Mouse (Mus musculus) lung, embryonic 14.5 days (tissue): Measurements from ENCODE around the gene Lrrc47. TPM values are rescaled to one million over a fixed set of nuclear protein-coding genes. Genes with fewer than 3 reads are reported as not detected.
A peak's percentile ranks its signal among the peaks of the same experiment; 100 is the strongest.

Experiments
- ATAC-seq: fragments of 200-750 bp; cut with Nextera tagmentation; 2 replicates; pipeline ENCODE4 v1.8.0; 2017; ENCODE audit warnings: mild to moderate bottlenecking, moderate TSS enrichment, moderate library complexity; ENCODE audit not compliant: insufficient read depth
- DNase-seq: peaks from one replicate; pipeline ENCODE4 v3.0.0-alpha.2; 2015
- H3K27ac ChIP-seq: fragments of 300-500 bp; sonication (generic); 2 replicates; pipeline ENCODE4 v1.5.1; 2014; ENCODE audit warnings: low read depth, mild to moderate bottlenecking, moderate library complexity
- H3K27me3 ChIP-seq: fragments of 300-500 bp; sonication (generic); 2 replicates; pipeline ENCODE4 v1.6.1; 2014; ENCODE audit warnings: low read length, control low read depth; ENCODE audit not compliant: insufficient read depth
- H3K36me3 ChIP-seq: fragments of 300-500 bp; sonication (generic); 2 replicates; pipeline ENCODE4 v1.6.1; 2014; ENCODE audit warnings: control low read depth; ENCODE audit not compliant: insufficient read depth
- H3K4me1 ChIP-seq: fragments of 300-500 bp; sonication (generic); 2 replicates; pipeline ENCODE4 v1.6.1; 2014; ENCODE audit warnings: antibody characterized with exemption, control low read depth; ENCODE audit not compliant: insufficient read depth
- H3K4me2 ChIP-seq: fragments of 300-500 bp; sonication (generic); 2 replicates; pipeline ENCODE4 v1.6.1; 2014; ENCODE audit warnings: mild to moderate bottlenecking
- H3K4me3 ChIP-seq: fragments of 300-500 bp; sonication (generic); 2 replicates; pipeline ENCODE4 v1.5.1; 2014; ENCODE audit warnings: low read depth, low read length
- H3K9ac ChIP-seq: fragments of 300-500 bp; sonication (generic); 2 replicates; pipeline ENCODE4 v1.6.1; 2014
- H3K9me3 ChIP-seq: fragments of 300-500 bp; sonication (generic); 2 replicates; pipeline ENCODE4 v1.6.1; 2016; ENCODE audit warnings: low read depth, low read length, control low read depth
- CTCF ChIP-seq: IDR thresholded peaks from 2 replicates; pipeline ENCODE4 v1.5.1; 2016; ENCODE audit warnings: antibody characterized with exemption, low read depth
- WGBS: fragments of 180-500 bp; shearing (Covaris S2); extraction: QIAGEN DNeasy Blood & Tissue Kit; methylation state at CpG from one replicate; pipeline ENCODE4 v1.1.7; 2014; 5-methylcytosine and 5-hydroxymethylcytosine counted together
- polyA plus RNA-seq: library from polyadenylated mRNA; unstranded; fragments of >200 nt; fragmentation: Nextera tagmentation; extraction: Ambion mirVana; gene quantifications from 2 replicates; pipeline ENCODE4 v1.2.1, GENCODE M21; 2014

Lrrc47 gene
- polyA plus RNA-seq, 1 experiment from 2014 or later: 13.6 TPM

DNA sequence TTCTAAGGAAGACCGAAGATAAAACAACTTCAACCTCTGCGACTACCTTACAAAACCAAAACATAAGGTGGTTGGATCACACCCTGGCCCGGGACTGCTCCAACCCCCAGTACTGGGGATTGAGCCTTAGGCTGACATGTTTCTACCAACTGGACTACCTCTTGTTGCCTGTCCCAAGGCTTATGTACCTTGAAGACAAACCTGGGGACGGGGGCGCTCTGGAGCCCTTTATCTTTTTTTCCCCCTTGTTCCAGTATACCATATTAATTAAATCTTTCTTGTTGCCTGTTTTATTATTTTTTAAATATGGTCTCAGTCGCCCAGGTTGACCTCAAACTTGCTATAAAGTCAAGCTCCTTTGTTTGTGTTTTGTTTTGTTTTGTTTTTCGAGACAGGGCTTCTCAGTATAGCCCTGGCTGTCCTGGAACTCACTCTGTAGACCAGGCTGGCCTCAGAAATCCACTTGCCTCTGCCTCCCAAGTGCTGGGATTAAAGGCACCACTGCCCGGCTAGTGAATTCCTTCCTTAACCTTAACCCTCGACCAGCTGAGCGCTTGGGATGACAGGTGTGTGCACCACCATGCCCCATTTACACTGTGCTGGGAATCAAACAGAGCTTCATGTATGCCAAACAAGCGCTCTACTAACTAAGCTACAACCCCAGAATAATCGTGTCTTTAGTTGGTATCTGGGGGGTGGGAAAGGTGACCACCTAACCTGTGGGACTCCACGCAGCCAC is 455 bp upstream of the Lrrc47 start:
- peak; percentile 50 for ATAC-seq
- Histone ChIP-seq H3K36me3 (peaks cover 35% of the 10 kb centered on the region), H3K4me1 (peaks cover 12% of the 10 kb centered on the region), H3K9me3 (no peaks in the 10 kb centered on the region), H3K27me3 (no peaks in the 10 kb centered on the region), H3K9ac (peak overlapping the region; percentile 91), H3K4me2 (peak overlapping the region; percentile 96), H3K27ac (0 out of 2 replicates have a peak overlapping the region, but pooled peaks have one; percentile 42), H3K4me3 (peak overlapping the region; percentile 99)
- no peak for DNase-seq
- 28% methylated on average over 13 of the region's 13 CpGs for WGBS
- TF ChIP-seq CTCF: no peak

DNA sequence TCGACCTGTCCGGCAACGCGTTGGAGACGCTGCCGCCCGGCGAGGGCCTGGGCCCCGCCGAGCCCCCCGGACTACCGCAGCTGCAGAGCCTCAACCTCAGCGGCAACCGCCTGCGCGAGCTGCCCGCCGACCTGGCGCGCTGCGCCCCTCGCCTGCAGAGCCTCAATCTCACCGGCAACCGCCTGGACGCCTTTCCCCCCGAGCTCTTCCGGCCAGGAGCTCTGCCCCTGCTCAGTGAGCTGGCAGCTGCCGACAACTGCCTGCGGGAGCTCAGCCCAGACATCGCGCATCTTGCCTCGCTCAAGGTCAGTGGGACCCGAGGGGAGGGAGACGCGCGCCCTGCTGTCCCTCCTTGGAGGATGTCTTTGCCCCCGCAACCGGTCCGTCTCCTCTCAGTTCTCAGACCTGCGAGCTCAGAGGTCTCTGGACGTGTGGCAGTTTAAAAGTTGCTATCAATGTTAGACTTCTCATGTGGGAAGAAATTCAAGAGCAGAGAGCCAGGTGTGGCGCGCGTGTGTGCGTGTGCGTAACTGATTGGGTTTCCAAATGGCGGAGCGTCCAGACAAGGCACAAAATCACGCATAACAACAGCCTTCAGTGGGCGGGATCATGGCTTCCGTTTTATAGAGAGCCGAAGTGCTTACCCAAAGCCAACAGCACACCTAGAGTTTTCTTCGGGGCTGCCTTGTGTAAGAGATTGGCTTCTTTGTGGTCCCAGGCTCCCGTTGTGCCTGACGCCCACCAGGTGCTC is 776 bp downstream of the Lrrc47 start:
- peak; percentile 20 for DNase-seq
- Histone ChIP-seq H3K27me3 (no peaks in the 10 kb centered on the region), H3K27ac (peak overlapping the region; percentile 46; the same call in 1 of the 2 replicates), H3K4me1 (peaks cover 12% of the 10 kb centered on the region), H3K9me3 (no peaks in the 10 kb centered on the region), H3K4me2 (peak overlapping the region; percentile 96), H3K4me3 (peak overlapping the region; percentile 99), H3K36me3 (peaks cover 35% of the 10 kb centered on the region), H3K9ac (peak overlapping the region; percentile 91)
- TF ChIP-seq CTCF: no peak
- WGBS: 2% methylated on average over 51 of the region's 55 CpGs
- ATAC-seq: no peak

DNA sequence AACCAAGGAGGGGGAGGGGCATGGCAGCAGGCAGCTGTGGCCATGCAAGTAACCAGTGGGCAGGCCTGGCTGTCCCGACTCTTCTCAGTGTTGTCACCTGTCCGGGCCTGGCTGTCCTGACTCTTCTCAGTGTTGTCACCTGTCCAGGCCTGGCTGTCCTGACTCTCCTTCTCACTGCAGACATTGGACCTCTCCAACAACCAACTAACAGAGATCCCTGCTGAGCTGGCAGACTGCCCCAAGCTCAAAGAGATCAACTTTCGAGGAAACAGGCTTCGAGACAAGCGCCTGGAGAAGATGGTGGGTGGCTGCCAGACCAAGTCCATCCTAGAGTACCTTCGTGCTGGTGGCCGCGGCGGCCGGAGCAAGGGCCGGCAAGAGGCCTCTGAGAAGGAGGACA is 3.9 kb downstream of the Lrrc47 start:
- H3K4me2 ChIP-seq: no peak overlapping the region
- H3K9me3 ChIP-seq: no peaks in the 10 kb centered on the region
- TF ChIP-seq CTCF: no peak
- H3K4me3 ChIP-seq: no peak overlapping the region
- 94% methylated on average over 11 of the region's 11 CpGs for WGBS
- no peak overlapping the region for H3K9ac ChIP-seq
- H3K27me3 ChIP-seq: no peaks in the 10 kb centered on the region
- peaks cover 66% of the 10 kb centered on the region for H3K36me3 ChIP-seq
- DNase-seq: no peak
- no peak overlapping the region for H3K27ac ChIP-seq
- ATAC-seq: no peak
- H3K4me1 ChIP-seq: peaks cover 12% of the 10 kb centered on the region

DNA sequence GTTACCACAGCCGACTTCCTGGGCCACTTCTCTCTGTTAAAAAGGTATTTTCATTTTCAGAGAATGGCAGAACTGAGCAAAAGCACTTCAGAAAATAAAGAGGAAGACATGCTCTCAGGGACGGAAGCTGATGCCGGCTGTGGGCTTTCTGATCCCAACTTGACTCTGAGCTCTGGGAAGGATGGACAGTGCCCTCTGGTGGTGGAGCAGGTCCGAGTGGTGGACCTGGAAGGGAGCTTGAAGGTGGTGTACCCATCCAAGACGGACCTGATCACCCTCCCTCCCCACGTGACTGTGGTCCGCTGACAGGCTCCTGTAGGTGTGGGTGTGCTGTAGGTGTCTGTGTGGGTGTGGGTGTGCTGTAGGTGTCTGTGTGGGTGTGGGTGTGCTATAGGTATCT is 8.0 kb downstream of the Lrrc47 start:
- Histone ChIP-seq H3K9me3 (no peaks in the 10 kb centered on the region), H3K9ac (no peak overlapping the region), H3K4me2 (no peak overlapping the region), H3K4me3 (no peak overlapping the region), H3K27me3 (no peaks in the 10 kb centered on the region), H3K4me1 (no peaks in the 10 kb centered on the region), H3K27ac (no peak overlapping the region), H3K36me3 (peaks cover 79% of the 10 kb centered on the region)
- WGBS: 70% methylated on average over 7 of the region's 7 CpGs
- ATAC-seq (no peak), DNase-seq (peak; percentile 45)
- peak; percentile 66 for TF ChIP-seq CTCF

DNA sequence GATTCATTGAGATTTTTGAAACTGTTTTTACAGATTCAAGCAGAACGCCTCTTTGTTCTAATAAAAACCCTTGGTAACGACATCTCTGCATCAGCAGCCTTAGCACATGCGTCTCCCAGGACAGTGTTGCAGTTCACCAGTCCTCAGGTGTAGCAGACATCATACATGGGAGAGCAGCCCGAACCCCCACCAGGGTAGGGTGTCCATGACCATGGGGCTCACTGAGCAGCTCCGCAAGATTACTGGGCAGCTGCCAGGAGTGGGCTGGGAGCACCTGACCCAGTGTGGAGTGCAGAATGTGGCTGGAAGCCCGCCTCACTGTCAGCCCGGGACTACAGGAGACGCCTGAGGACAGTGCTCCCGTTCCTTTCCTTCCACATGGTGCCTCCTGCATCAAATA is 9.9 kb downstream of the Lrrc47 start:
- H3K27ac ChIP-seq: no peak overlapping the region
- H3K4me2 ChIP-seq: no peak overlapping the region
- DNase-seq (no peak), ATAC-seq (no peak)
- no peaks in the 10 kb centered on the region for H3K9me3 ChIP-seq
- peaks cover 10% of the 10 kb centered on the region for H3K4me1 ChIP-seq
- TF ChIP-seq CTCF: no peak
- peaks cover 2% of the 10 kb centered on the region; the same call in 1 of the 2 replicates for H3K27me3 ChIP-seq
- 80% methylated on average over 9 of the region's 9 CpGs for WGBS
- H3K4me3 ChIP-seq: no peak overlapping the region
- no peak overlapping the region for H3K9ac ChIP-seq
- peaks cover 60% of the 10 kb centered on the region for H3K36me3 ChIP-seq

DNA sequence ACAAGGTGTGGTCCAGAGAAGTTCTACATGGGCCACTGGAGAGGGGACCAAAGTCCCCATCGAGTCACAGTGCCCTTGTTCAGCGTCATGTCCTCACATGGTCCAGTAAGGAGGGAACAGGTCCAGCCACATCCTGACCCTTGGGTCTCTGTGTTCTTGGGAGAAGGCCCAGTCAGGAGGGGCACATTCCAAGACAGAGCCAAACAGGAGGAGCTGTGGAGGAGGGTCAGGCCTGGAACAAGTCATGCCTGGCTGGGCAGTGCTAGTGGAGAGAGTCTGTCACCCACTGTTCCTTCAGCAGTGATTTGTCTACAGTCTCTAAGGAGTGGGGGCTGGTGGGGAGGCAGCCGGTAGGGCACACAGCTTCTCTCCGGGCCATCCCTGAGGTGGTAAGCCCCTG is 10.9 kb downstream of the Lrrc47 start:
- peaks cover 51% of the 10 kb centered on the region for H3K36me3 ChIP-seq
- H3K4me1 ChIP-seq: peaks cover 10% of the 10 kb centered on the region
- H3K4me3 ChIP-seq: no peak overlapping the region
- ATAC-seq (no peak), DNase-seq (no peak)
- 80% methylated on average over 4 of the region's 4 CpGs for WGBS
- H3K27ac ChIP-seq: no peak overlapping the region
- TF ChIP-seq CTCF: no peak
- H3K9ac ChIP-seq: no peak overlapping the region
- no peaks in the 10 kb centered on the region for H3K9me3 ChIP-seq
- no peak overlapping the region for H3K4me2 ChIP-seq
- peaks cover 3% of the 10 kb centered on the region; the same call in 1 of the 2 replicates for H3K27me3 ChIP-seq

DNA sequence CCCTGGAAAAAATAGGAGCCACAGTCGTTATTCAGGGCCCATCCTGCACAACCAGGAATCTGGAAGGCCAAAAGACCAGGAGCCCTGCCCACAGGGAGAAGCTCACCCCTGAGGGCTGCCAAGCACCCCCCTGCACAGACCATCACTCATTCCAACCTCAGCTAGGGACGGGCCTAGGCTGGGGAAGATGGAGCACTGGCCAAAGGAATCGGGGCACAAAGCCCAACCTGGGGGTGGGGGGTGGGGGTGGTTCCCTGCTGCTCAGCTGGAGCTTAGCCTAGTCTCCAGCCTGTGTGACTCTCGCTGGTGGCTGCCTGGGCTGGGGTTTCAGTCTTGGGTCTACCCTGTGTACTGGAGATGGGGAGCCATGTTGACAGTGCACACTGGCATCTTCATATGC is 11.3 kb downstream of the Lrrc47 start:
- Histone ChIP-seq H3K9me3 (no peaks in the 10 kb centered on the region), H3K36me3 (peaks cover 47% of the 10 kb centered on the region), H3K4me1 (peaks cover 10% of the 10 kb centered on the region), H3K4me3 (no peak overlapping the region), H3K9ac (no peak overlapping the region), H3K4me2 (peak overlapping the region; percentile 11; the same call in 1 of the 2 replicates), H3K27me3 (peaks cover 3% of the 10 kb centered on the region; the same call in 1 of the 2 replicates), H3K27ac (no peak overlapping the region)
- DNase-seq (no peak), ATAC-seq (no peak)
- WGBS: 23% methylated on average over 4 of the region's 4 CpGs
- no peak for TF ChIP-seq CTCF
